Mouse (Mus musculus): ENCODE results near the gene Cstf3.
"Not testable (repeated sequence)": the region's sequence is repeated elsewhere in the genome, so short reads cannot be mapped to it uniquely, and the experiment has no call there.

Gene Cstf3

GRCm38 (mm10) chr2:104590068-104590828, at the start of gene Cstf3:
Cstf3 (plus strand) TSS chr2:104590523.
- DNase-seq = peak; percentile 98 to 99

DNA sequence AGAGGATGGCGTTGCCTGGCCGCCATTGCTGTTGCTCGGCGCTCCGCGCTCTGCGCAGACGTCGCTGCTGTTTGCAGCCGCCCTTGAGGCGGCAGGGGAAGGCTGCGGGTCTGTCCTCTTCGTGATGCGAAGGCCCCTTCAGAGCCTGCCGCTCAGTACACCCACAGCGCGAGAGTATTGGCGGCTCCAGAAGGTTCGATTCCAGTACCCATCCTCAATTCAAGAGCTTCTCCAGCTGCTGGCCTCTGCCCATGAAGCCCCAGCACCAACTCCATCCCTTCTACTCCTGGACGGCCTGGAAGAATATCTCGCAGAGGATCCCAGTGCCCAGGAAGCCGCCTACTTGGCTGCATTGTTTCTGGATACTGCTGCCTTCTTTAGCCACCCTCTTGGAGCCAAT, 33.6 kb upstream of the Cstf3 start:
- DNase-seq = not testable (repeated sequence)

DNA sequence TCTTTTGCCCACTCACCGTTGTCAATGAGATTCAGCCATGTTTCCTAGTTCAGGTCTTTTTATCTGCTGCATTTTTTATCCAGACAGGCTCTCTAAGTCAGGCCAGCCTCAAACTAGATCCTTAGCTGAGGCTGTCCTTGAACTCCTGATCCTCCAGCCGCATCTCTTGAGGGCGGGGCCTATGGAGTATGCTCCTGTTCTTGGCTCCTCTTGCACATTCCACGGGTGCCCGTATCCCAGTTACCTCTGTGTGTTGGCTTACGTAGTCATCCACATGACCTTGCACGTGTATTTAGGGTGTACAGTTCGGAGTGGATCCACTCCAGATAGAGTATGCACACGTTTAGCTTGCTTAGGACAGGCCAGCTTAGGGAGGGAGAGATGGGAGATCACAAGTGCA, 32.6 kb upstream of the Cstf3 start:
- DNase-seq = no peak

DNA sequence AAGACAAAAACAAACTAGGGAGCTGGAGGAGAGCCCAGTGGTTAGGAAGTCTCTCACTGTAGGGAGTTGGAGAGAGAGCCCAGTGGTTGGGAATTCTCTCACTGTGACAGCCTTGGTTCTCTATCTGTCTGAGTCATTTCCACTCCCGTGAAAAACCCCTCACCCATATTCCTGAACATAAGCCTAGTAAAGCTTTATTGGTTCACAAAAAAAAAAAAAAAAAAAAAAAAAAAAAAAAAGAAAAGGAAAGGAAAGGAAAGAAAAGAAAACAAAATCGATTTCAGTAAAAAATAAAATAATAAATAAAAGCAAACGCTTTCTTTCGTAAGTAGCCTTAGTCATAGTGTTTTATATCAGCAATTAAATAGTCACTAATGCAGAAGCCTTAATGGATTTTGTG, 32.0 kb upstream of the Cstf3 start:
- no peak for DNase-seq

DNA sequence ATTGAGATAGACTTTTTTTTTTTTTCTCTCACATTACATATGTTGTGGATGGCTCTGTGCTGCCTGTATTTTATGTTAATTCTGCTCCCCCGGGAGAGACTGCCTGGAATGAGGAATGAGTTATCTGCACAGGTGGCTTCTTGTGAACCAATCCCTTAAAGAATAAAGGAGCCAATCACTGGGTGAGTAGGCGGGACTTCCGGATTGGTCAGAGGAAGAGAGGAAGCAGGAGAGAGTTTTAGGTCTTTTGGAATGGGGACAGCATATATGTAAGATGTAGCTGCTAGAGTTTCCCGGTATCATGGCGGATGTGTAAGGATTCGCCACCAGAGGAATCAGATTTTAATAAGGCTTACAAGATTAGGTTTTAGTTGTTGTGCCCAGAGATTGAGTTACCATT, 31.4 kb upstream of the Cstf3 start:
- no peak for DNase-seq

- DNase-seq = no peak
These were observed 30.5 kb upstream of the Cstf3 start for GRCm38 (mm10) chr2:104559591-104560380.

DNA sequence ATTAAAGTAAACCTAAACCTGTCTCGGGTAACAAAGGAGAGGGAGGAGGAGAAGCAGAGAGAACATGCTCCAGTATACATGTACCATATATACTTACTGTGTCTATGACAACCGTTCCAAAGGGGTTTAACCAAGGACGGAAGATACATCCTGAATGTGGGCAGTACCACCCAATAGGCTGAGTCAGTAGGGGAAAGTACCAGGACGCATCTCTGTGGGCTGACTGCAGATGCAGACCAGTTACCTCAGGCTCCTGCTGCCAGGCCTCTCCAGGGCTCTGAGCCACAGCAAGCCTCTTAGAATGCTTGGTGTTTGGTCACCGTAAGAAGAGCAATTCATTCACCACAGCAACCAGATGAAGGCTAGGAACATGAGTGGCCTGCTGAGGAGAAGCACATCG, 28.9 kb upstream of the Cstf3 start:
- DNase-seq = no peak

DNA sequence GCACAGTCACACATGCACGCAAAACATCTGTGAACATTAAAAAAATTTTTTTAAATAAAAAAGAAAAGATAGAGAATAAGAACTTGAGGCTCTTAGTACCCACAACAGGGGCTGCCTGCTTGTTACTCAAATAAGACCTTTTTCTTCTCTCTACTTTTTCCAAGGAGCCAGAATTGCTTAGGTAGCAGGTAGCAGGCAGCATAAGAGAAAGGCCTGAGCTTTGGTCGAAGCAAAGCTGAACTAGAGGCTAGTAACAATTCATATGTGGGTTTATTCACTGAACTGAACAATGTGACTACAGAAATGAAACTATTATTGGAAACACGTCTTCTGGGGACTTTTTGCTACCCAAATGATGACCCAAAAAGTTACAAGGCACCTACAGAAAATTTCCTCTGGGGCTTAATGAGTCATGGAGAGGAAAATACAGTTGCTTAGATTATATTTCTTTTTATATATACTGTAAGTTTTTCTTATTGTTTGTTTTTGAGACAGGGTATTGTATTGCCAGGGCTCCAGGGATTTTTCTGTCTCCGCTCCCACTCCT, 28.3 kb upstream of the Cstf3 start:
- DNase-seq = no peak

- no peak for DNase-seq
These were observed 18.3 kb upstream of the Cstf3 start for GRCm38 (mm10) chr2:104572066-104572465.

GRCm38 (mm10) chr2:104576216-104576615, 14.1 kb upstream of the Cstf3 start:
- DNase-seq = no peak

- no peak for DNase-seq
These were observed 12.3 kb upstream of the Cstf3 start for GRCm38 (mm10) chr2:104578021-104578420.

DNA sequence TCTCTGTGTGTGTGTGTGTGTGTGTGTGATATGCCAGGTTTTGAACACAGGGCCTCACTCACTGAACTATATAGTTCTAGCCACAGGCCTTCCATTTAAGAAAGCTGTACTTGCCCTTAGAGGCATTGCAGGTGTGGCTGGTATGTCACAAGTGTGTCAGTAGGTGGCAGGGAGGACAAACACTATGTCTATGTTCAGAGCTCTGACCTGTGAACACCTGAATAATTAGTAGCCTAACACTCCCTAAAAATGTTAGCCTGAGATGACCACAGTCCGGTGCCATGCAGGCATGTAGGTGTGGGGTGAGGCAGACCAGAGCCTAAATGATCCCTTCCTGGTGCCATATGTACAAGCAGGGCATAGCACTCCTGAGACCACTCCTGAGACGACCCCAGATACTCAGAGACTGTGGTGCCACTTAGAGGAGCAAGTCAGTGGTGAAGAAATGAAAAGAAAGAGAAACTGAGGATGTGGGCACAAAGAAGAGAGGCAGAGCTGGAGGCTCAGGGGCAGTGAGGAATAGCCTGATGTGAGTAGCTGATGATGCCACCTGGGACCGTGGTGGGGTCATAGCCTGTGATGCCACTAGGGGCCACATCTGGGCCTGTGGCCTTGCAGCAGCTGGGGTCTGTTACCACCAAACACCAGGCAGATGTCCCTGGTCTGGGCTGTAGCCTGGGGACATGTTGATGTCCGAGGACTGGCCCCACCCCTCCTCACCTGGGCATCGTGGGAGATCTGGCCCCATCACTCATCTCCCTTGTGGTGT, 11.3 kb upstream of the Cstf3 start:
- no peak for DNase-seq

GRCm38 (mm10) chr2:104579784-104580446, 10.4 kb upstream of the Cstf3 start:
- DNase-seq = no peak

- no peak for DNase-seq
These were observed 8.9 kb upstream of the Cstf3 start for GRCm38 (mm10) chr2:104581281-104581879.

- DNase-seq = no peak
These were observed 7.3 kb upstream of the Cstf3 start for GRCm38 (mm10) chr2:104583032-104583431.

DNA sequence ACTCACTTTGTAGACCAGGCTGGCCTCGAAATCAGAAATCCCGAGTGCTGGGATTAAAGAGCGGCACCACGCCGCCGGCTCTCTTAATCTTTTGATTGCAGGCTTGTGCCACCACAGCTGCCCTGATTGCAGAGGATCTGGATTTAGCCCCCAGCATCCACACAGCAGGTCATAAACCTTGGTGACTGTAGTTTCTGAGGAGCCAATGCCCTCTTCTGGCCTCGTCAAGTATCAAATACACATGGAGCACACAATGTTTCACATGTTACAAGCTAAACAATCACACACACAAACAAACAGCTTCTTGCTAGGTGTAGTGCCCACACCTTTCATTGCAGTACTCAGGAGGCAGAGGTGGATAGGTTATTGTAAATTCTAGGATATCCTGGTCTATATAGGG, 6.1 kb upstream of the Cstf3 start:
- no peak for DNase-seq

DNA sequence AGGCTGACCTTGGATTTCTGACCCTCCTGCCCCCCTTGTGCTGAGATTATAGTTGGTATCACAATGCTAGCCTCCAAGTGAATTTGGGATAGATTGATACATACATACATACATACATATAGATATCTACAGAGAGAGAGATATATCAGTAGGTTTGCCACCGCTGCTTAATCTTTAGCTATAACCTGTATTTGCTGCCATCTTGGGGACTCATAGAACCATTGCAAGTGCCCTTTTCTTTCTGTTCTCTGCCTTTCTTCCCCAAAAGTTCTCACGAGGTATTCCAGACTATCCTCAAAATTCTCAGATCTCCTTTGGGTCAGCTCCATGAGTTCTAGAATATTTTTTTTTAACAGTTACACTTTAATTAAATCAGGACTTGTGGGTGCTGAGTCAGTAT, 4.7 kb upstream of the Cstf3 start:
- no peak for DNase-seq

GRCm38 (mm10) chr2:104588552-104588951, 1.8 kb upstream of the Cstf3 start:
- no peak for DNase-seq

- DNase-seq = no peak
These were observed 450 bp downstream of the Cstf3 start for GRCm38 (mm10) chr2:104590829-104591117.

DNA sequence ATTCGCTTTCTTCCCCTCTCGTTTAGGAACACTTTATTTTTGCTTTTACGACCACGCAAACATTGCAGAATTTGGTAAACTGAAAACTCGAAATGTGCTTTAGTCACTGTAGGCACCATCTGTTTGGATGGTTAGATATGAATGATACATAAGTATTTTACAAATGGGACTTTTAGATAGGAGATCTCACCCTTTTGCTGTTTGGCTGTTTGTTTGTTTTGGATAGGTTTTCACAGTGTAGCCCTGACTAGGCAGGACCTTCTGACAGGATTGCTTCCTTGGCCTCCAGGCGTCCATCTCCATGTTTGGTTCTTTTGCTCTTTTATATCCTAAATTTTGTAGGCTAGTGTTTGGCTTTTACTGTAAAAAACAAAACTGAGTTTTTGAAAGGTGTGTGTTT, 818 bp downstream of the Cstf3 start:
- DNase-seq = no peak

- no peak for DNase-seq
These were observed 4.7 kb downstream of the Cstf3 start for GRCm38 (mm10) chr2:104595063-104595462.

- DNase-seq = no peak
These were observed 13.1 kb downstream of the Cstf3 start for GRCm38 (mm10) chr2:104603431-104603830.
